Mouse (Mus musculus): ENCODE measurements around the gene Mrrf. TPM values are rescaled to one million over a fixed set of nuclear protein-coding genes. Genes with fewer than 3 reads are reported as not detected.

The Mrrf gene
- total RNA-seq (2021) = 10 to 100 TPM; 38.6 to 44.5 TPM
- long read RNA-seq, experiment 1, transcript Mrrf-201 (7 exons, 2,623 nt) = major isoform, 32 of 38 reads
- long read RNA-seq, experiment 1, partial matches to known transcripts = 0 of 38 reads
- long read RNA-seq, experiment 1, other reads (novel, unspliced or antisense) = 6 of 38 reads
- long read RNA-seq, experiment 2, transcript Mrrf-201 (7 exons, 2,623 nt) = major isoform, 18 of 22 reads
- long read RNA-seq, experiment 2, partial matches to known transcripts = 3 of 22 reads
- long read RNA-seq, experiment 2, other reads (novel, unspliced or antisense) = 1 of 22 reads

- peak; percentile 94 to 95 for DNase-seq
These were observed at the start of gene Mrrf, which contains the start of gene Rbm18 for GRCm38 (mm10) chr2:36136300-36136941. Gene Mrrf, plus strand, starts transcription at chr2:36136389. Gene Rbm18, minus strand, starts transcription at chr2:36136773.

GRCm38 (mm10) chr2:36089190-36089589 lies 47.0 kb upstream of the Mrrf start:
- DNase-seq = no peak

GRCm38 (mm10) chr2:36090853-36091741 lies 45.1 kb upstream of the Mrrf start:
- DNase-seq = peak; percentile 22 to 46

DNA sequence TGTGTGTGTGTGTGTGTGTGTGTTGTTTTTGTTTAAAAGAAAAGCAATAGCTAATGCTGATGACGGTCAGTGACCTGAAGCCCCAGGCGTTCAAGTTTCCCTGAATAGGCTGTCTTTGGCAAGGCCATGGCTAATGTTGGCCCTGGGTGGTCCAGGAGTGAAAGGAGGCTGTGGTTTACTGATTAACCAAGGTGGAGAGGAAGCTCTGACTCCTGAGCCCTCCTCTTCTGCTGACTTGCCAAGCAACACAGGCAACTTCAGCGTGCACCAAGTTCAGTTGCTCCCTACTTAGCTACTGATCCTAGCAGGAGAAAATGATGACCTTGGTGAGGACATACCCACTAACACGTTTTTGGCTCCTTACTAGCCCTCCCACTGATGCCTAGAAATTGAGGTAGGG lies 43.4 kb upstream of the Mrrf start:
- DNase-seq = no peak

DNA sequence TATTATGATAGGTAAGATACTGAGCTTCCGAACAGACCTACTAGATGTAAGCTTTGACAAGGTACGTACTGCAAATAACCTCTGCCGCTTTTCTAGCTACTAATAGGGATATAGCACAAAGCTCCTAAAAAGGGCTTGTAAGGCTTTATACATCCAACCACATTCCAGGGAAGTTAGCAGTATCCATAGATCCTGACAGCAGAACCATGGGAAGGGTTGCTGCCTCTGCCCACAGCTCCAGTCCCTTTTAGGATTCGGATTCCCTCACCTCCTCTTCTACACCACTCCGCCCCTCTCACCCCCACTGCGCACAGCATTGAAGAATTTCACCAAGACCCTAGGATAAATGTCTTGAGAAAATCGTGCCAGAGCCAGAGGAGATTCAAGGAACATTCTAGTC lies 42.9 kb upstream of the Mrrf start:
- DNase-seq = no peak

DNA sequence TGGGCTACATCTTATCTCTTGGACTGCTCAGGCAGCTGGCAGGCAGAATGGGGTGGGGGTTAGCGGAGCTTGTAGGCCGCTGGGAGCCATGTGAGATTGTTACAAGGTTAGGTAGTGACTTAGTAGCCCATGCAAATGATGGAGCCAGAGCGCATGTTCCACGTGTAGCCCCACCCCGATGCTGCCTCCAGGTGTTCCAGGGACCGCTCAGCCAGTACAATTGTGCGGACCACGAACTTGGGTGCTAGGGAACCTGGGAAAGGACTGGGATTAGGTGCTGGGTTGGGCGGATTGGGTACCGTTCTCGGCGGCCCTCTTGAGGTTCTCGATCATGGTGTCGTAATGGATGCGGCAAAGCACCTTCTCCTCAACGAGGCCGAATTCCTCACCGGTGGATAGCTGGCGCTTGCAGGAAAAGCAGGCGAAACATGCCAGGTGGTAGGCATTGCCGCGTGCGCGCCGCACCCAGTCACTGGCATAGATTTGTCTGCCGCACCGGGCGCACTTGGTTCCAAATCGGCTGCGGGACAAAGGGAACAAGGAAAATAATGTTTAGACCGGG lies 42.2 kb upstream of the Mrrf start:
- DNase-seq = no peak

DNA sequence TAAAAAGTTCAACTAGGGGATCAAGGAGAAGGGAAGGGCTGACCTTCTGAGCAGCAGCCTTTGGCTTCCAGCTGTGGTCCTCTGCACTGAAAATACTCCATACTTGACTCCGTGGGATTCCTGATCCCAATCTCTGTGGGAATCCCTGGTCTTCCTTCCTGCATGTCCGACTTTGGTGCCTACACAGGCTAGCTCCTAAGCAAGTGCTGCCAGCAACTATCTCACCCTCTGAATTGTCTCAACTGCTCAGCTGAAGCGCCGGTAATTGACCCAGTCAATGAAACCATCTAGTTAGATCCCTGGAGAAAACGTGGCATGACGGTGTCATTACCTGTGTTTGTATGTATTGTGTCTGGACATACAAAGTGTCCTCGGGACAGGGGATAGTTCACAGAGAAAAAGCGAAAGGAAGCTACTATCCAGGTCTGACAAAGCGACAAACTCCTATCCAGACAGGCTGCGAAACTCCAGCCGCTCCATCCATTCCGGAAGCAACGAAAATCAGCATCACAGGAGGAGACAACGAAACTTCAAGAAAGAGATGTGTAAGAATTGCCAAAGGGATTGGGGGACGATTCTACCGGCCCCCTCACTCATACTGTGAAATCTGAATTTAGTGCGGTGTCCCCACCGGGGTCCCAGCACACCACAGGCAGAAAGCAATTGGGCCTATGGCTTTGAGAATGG lies 38.9 kb upstream of the Mrrf start:
- DNase-seq = no peak

DNA sequence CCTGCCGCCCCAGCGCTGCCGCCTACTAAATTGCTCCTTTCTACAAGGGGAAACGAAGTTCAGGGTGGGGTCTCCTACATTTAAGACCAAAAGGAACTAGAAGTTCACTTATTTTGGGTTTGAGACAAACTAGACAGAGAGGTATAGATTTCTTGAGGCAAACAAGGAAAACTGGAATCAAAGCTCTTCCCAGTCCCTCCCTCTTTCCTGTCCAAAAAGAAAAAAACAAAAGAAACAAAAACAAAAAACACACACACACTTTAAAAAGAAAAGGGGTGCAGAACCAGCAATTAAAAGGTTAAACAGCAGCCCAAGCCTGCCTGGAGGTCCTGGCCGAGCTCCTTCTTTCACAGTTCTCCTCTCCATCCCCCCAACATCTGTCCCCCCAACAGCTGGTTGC lies 38.2 kb upstream of the Mrrf start:
- DNase-seq = no peak

DNA sequence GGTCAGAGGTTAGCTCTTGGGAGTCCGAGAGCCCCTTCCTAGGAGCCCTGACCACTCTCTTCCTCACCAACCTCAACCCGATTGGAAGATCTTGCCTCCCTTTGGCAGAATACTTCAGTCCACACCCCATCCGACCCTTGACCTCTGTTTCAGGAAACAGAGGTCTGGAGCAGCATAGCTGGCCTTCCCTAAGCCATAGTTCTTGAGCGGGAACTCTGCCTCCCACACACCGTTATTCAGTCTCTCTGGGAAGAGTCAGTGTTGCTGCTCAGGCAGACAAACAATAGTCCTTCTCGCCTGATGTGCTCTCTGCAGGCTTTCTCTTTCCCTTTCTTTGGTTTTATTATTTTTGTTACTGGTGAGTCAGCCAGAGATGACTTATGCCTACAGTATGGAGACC lies 36.5 kb upstream of the Mrrf start:
- DNase-seq = peak in 1 of 2 experiments; percentile 46

DNA sequence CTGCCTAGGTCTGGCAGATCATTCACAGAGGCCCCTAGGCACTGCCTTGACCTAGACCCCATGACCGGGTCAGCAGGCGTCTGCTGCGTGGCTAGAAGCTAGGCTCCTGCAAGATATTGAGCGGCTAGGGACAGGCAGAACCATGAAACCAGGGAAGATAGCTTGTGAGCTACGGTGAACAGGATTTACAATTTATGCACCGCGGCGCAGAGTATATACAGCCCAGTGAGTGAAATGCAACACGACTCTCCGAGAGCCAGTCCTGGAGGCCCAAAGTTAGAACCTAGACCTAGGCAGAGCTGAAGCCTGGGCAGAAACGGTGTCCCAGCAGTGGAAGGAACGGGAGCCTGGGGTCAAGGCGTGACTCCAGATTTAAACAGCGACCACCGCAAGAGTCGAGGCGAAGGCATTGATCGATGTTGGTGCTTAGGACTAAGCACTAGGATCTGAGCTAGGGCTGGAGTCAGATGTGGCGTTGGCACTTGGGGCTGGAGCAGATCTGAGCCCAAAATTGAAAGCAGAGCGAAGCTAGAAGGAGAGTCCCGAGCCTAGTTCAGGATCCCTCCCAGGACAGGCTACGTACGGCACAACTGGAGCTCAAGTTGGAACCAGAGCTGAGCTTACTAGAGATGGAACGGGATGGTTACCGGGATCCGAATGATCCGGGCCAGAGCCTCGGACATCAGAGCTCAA lies 34.2 kb upstream of the Mrrf start:
- DNase-seq = no peak

DNA sequence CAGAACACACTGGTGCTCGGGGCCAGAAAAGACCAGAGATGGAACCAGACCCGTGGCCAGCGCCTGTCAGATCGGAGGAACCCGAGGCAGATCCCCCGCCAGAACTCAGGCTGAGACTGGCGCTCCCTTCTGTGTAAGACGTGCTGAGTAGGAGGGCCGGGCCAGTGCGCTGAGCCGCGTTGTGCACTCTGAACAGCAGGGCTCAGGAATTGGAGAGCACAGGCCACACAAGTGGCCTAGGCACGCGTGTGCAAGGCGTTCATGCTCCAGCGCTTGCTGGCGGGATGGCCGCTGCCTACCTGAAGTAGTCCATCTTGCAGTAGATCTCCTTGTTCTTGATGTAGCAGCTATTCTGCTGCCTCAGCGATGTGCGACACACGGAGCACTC lies 33.6 kb upstream of the Mrrf start:
- peak; percentile 14 to 26 for DNase-seq

GRCm38 (mm10) chr2:36103069-36103554 lies 33.1 kb upstream of the Mrrf start:
- no peak for DNase-seq

- DNase-seq = peak; percentile 19 to 57
These were observed 32.4 kb upstream of the Mrrf start for GRCm38 (mm10) chr2:36103555-36104367.

DNA sequence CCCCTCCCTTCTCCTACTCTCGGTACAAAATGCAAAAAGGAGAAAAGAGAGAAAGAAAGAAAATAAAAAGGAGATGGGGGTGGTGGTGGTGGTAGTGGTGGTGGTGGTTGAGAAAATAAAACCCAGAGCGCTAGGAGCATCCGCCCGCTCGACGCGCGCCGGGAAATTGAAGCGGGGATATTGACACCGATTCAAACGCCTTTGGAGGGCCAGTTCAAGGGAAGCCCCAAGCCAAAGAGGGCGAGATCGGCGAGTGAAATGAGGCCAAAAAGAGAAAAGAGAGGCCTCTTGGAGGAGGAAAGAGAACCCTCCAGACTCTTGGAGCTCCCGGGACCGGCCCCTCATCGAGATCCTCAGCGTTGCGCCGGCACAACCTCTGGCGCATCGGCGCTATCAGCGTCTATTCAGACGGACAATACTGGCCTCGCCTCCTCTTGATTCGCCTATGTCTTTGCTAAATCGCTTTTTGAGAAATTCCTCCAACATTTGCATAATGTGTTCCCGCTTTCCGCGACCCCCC lies 31.7 kb upstream of the Mrrf start:
- DNase-seq = peak in 1 of 2 experiments; percentile 52

DNA sequence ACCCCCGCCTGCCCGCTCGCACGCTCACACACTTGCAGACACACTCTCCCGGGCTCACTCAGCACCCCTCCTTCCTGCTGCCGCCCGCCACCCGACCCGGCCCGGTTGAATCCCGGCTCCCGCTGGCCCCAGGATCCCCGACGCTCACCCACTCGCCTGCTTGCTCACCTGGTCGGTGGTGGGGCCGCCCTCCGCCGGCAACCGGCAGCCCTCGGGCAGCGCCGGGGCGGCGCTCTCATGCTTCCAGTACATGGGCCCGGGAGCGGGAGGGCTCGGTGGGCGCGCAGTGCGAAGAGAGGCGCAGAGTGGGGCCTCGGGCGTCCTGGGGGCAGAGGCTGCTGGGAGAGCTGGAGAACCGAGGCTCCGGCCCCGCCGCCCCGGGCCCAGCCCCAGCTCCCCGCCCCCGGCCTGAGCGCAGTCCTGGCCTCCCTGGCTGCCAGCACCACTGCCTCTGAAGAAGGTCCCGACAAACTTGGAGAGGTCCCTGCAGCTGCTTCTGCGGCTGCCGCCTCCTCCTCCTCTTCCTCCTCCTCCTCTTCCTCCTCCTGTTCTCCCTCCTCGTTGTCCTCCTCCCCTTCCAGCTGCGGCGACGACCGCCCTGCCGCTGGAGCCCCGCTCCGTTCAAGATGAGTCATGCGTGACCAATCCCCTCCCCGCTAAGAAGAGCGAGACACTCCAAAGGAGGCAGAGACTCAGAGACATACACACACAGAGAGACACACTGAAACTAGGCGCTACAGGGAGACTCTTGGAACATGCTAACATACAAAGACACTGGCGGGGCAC lies 31.0 kb upstream of the Mrrf start, which contains the start of gene Lhx6:
Gene Lhx6 (minus strand): TSS at position 453 of the 786 bp plus-strand sequence.
- DNase-seq = peak; percentile 36 to 50

DNA sequence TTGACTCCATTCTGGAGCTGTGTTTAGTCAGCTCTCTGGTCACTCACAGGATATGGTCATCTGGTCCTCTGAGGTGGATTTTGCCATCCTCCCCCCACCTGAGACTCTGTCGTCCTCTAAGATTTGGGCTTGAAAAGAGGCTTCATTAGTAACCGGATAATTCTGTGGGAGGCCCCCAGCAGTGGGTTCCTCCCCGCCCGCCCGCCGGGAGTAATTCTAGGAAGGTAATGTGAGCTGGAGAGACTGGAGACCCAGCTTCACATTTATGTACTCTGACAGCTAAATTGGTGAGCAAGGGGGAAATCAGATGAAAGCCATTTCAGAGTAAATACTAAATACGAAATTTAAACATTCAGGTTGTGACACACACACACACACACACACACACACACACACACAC lies 27.6 kb upstream of the Mrrf start:
- DNase-seq = no peak

DNA sequence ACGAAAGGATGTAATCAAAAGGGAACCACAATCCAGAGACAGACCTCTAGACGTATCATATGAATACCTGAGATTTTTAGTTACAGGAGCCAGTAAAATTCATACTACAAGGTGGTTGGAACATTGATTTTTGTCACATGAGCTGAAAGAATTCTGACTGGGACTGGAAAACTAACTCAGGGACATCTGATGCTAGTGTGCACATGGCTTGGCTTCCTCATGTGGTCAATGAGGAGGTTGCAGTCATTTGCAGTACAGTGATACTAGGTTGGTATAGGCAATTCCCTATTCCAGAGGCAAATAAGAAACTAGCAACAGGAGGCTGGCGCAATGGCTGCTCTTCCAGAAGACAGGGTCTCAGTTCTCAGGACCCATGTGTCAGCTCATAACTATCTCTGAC lies 23.6 kb upstream of the Mrrf start:
- DNase-seq = no peak

DNA sequence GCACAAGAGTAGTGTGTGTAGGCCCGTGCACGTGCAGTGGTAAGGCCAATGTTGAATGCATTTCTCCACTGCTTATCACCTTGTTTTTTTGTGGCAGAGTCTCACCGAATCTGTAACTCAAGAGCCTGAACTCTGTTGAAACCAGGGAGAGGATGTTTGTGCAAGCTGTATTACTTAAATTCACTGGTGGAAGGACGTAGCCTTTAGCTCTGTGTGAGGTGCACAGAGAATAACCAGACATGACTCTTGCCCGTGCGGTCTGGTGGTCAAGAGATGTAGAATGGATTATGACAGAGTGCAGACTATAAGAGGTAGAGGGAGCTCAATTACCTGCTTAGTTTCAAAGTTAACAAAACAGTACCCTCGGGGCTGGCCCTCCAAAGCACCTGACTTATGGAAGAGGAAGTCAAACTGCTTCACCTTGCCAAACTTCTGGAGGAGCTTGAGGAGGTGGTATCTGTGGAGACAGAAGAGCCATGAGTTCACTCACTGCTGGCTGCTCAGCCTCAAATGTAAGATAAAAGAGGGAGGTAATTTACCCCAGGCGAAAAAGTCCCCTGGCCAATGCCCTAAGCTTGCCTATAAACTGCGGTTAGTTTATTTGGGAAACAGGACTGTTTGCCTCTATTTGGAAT lies 9.3 kb upstream of the Mrrf start:
- no peak for DNase-seq

- peak; percentile 30 to 62 for DNase-seq
These were observed 8.2 kb upstream of the Mrrf start for GRCm38 (mm10) chr2:36127973-36128372.
